Mouse (Mus musculus) left cerebral cortex, postnatal 4 days (tissue): ENCODE results near the gene Cdkal1. TPM values are rescaled to one million over a fixed set of nuclear protein-coding genes. Genes with fewer than 3 reads are reported as not detected.
A peak's percentile ranks its signal among the peaks of the same experiment; 100 is the strongest.

ENCODE experiments used
- DNase-seq: peaks from one replicate; pipeline ENCODE4 v3.0.0-alpha.2; 2022
- intact Hi-C: fragments of 180-260 bp; cut with DNase I; formaldehyde crosslinking; loops from one replicate; pipeline ENCODE4 v1.15.1; 2025
- total RNA-seq, 2 experiments: library from RNA; stranded (reverse); gene quantifications; 2 replicates each; pipeline ENCODE4 v1.2.3; 2021

The Cdkal1 gene
- total RNA-seq, 2 experiments from 2014 or later = 18.8 to 22.1 TPM

GRCm38 (mm10) chr13:29549761-29550160 is 305.7 kb downstream of the Cdkal1 start:
- intact Hi-C loops = no loop called here
- peak; percentile 26 for DNase-seq

GRCm38 (mm10) chr13:29537906-29538305 is 317.6 kb downstream of the Cdkal1 start:
- DNase-seq = peak; percentile 69
- intact Hi-C loops = no loop called here

GRCm38 (mm10) chr13:29533586-29533985 is 321.9 kb downstream of the Cdkal1 start:
- intact Hi-C loops = no loop called here
- DNase-seq = no peak

GRCm38 (mm10) chr13:29528344-29528743 is 327.1 kb downstream of the Cdkal1 start:
- intact Hi-C loops = no loop called here
- DNase-seq = no peak

GRCm38 (mm10) chr13:29521321-29521720 is 334.2 kb downstream of the Cdkal1 start:
- no peak for DNase-seq

DNA sequence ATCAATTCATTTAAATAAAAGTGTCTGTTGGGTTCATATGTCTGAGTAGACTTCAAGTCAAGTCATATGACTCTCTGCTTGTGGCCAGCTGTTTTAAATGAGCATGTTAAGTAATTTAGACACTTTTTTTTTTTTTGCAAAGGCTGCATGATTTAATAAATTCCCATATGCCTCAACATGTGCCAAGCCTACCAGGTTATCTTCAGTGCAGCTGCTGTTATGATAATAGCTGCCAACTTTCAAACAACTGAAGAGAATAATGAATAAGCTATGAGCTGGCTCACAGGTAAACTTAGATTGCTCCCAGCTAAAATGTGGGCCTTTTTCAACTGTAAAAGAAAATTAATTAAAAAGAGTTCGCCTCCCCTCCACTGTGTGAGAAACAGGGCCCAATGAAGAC is 341.4 kb downstream of the Cdkal1 start:
- DNase-seq = no peak
- intact Hi-C loops = no loop called here

More at GRCm38 (mm10) chr13:29521321-29521720, 334.2 kb downstream of the Cdkal1 start:
- intact Hi-C loops = no loop called here

DNA sequence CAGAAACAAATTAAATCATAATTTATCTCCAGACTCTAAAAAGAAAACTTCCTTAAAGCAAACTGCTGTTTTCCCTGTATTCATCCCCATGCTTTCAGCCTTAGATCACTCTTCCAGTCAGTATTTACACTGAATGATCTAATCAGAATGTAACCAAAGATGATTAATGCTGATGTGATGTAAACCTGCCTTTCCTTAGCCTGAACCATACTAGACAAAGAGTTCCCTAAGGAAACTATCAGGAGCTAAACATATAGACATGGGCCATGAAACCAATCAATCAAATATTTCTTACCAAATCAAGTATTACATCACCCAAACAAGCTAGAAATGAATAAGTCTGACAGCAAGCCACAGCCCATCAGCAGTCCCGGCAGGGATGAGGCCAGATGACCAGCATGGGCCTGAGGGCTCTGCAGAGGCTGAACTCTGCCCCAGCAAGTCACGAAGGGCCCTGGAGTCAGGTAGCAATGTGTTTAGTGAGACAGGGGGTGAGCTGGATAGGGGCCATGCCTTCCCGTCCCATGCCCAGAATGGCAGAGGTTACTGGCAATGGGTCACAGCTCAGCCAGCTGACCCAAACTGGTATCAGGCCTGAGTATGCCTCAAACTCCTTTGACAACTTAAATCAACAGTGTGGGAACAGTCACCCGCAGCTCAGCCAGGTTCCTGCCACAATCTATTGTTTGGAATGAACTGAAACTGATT is 350.5 kb downstream of the Cdkal1 start:
- intact Hi-C loops = no loop called here
- peak; percentile 3 for DNase-seq

DNA sequence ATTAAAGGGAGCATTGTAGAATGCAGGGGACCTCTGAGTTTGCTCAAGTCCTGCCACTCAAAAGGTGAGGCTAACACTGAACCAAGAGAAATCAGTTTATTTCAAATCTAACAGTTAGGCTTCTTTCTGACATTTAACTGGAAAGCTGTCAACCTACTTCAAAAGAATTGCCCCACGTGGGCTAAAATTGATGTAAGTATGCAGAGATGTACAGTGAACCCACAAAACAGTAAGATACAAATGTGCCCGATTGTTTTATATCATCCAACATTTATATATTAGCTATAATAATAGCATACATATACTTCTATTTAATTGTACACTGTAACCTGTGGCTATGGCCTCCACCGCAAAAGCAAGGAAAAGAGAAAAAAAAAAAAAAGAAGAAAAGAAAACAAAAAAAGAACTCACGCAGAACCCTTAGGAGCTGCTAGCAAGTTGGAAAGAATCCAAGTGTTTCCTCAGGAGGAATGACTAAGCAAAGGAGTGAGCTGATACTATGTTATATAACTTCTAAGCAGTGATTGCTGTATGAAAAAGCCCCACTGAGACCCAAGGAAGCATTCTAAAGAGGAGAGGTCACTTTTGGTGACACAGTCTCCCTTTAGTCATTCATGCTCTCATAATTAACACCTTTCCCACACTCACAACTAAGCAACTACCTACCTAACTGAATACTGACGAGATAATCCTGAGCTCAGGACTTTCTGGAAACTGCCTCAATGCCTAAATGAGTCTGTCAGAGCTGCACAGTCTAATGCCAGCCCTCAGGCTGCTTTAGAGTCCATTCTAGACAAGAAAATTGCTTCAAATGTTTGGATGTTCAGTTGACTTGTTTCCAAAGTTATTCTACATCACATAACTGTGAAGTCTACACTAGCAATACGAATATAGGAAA is 352.1 kb downstream of the Cdkal1 start:
- no peak for DNase-seq
- intact Hi-C loops = no loop called here

- DNase-seq = no peak
- intact Hi-C loops = no loop called here
These were observed 352.9 kb downstream of the Cdkal1 start for GRCm38 (mm10) chr13:29502481-29503146.

DNA sequence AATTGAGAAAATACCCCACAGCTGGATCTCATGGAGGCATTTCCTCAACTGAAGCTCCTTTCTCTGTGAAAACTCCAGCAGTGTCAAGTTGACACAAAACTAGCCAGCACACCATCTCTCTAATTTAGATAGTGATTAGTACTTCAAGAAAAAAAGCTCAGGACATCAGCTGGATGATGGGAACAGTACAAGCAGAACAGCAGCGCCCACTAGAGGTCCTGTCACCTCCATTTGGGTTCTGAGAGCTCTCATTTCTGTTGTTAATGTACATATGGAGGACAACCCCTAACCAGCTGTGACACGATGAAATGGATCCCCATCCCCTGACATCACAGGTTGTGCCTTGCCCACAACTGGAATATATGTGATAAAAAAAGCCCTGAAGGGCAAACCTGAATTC is 354.3 kb downstream of the Cdkal1 start:
- intact Hi-C loops = no loop called here
- DNase-seq = no peak

DNA sequence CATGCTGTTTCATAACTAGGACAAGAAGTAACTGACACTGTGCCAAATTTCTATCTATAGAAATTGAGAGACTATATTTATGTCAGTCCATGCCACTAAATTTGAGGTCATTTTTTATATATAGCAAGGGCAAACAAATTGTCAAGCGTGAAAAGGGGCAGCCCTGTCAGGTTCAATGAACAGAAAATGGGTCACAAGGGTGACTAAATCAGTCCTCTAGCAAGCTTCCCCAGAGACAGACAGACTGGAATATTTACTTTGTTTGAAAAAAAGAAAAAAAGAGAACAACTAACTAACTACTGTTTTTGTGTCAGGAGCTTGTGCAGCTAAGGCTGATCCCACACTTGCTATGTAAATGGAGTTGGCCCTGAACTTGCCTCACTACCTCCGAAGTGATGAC is 355.7 kb downstream of the Cdkal1 start:
- DNase-seq = no peak

DNA sequence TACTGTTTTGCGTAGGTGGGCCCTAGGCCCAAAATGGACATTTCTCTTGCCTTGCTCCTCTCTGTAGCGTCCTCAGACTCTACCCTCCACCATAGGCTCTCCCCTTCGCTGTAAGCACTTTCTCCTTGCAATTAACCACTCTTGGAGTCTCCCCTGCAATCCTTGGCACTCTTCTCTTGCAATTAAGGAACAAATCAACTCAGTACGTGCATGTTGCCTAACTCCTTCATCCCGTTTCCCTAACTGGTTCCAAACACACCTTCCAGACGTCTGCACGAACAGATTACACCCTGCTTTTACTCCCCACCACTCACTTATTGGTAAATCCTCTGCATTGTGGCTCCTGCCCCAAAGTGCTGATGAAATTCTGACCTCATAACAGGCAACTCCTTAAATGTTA is 358.2 kb downstream of the Cdkal1 start:
- DNase-seq = no peak
- intact Hi-C loops = no loop called here

More for the DNA sequence above, 355.7 kb downstream of the Cdkal1 start:
- intact Hi-C loops = no loop called here

GRCm38 (mm10) chr13:29490341-29490740 is 365.1 kb downstream of the Cdkal1 start:
- intact Hi-C loops = no loop called here
- no peak for DNase-seq

GRCm38 (mm10) chr13:29489476-29489875 is 366.0 kb downstream of the Cdkal1 start:
- intact Hi-C loops = no loop called here
- no peak for DNase-seq

DNA sequence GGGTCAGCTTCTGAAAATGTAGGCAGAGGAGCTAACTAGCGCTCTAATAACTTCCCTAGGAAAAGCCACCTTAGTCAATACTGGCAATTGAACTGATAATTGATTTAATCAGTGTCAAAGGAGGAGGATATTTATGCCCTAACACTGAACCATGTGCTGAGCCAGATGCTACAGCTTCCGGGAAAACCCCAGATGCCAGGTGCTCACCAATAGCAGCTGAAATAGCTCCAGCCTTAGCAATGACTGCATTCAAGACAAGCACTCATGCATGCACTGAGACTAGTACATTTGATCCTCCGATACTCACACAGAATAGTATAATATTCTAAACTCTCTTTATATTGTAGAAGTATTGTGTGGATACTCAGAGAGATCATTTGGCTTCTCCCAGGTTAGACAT is 368.8 kb downstream of the Cdkal1 start:
- DNase-seq = no peak
- intact Hi-C loops = no loop called here

DNA sequence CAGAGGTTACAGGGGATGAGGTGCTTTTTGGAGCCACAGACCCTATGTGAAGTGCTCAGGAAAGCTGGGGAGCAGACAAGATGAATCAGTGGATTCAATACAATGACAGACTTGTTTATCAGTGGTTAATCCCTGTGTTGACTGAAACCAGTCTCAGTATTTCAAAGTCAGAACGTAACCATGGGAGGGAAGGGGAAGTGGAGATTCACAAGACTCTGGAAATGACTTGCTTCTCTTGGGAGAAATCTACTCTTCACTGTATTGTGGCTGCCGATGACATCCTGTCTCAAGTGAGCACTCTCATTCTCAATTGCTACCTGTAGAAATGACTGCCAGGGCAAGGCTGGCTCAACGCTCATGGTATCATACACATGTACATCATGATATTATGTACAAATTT is 371.5 kb downstream of the Cdkal1 start:
- DNase-seq = no peak
- intact Hi-C loops = no loop called here

DNA sequence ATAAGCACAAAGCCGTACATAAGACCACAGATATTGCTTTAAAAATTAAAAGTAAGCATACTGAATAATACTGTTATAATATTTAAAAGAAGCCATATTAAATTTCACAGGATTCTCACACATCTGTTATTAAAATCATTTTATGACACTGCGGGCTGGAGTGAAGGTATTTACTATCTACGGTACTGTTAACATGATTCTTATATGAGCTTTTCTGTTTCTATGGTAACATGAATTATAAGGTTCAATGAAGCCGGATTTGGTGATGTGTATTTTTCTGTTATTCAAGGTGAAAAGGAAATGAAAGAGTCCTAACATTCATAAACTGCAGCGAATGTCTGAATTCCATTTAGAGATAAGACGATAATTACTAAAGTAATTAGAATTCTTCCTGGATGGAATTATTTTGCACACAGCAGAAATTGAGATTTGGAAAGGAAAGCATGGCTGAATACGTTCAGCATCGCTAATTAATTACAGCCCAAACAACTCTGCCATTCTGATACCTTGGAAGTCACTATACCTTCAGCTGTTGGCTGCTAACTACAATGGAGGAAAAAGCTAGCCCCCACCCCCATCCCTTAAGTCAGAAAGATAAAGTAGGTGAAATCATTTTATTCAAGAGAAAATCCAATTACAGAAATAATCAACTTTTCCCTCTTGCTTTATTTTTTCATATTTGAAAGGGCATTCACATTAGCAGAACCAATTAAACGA is 373.2 kb downstream of the Cdkal1 start:
- DNase-seq = no peak
- intact Hi-C loops = no loop called here

DNA sequence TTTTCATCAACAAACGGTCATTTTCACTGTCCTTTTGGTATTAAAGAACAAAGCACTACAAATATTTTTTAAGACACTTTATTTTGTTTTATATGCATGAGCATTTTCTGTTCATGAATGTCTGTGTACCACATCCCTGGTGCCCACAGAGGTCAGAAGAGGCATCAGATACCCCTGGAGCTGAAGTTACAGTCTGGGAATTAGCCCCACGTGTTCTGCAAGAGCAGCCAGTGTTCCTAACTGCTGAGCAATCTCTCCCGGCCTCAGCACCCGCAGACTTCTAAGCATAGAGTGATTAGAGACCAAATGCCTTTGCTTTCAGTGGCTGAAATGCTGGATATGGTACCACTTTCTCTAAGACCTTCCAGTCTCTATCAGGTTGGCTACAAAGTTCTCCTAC is 379.1 kb downstream of the Cdkal1 start:
- intact Hi-C loops = no loop called here
- no peak for DNase-seq

DNA sequence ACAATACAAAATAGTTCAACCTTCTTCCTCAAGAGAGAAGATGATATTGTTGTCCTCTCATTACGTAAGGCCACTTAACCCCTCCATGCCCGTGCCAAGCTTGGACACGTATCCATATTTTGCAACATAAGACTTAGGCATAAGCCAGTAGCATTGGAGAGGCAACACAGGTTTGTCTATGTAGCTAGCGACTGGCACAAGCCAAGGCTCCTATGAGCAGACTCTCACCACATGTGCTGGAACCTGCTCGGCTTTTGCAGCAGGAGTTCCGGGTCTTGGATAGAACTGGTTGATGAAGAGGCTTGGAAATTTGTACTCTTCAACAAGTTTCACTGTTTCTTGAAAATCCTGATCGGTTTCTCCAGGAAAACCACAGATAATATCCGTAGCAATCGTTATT is 381.2 kb downstream of the Cdkal1 start:
- intact Hi-C loops = no loop called here
- DNase-seq = no peak

DNA sequence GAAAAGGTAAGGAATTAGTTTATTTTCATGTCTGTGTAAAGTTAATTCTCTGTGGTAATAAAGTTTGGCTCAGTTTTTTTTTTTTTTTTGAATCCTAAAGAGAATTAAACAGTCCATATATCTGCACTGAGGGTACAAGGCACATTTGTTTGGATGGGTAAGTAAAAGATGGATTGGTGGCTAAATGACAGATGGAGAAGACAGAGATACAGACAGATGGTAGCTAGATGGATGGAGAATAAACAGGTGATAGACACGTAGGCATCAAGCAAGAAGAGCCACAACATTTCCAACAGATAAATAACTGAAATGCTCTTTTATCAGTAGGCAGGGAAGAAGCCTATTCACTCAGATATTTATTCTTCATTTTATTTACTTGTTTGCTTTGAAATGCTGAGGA is 381.7 kb downstream of the Cdkal1 start:
- no peak for DNase-seq
- intact Hi-C loops = no loop called here

DNA sequence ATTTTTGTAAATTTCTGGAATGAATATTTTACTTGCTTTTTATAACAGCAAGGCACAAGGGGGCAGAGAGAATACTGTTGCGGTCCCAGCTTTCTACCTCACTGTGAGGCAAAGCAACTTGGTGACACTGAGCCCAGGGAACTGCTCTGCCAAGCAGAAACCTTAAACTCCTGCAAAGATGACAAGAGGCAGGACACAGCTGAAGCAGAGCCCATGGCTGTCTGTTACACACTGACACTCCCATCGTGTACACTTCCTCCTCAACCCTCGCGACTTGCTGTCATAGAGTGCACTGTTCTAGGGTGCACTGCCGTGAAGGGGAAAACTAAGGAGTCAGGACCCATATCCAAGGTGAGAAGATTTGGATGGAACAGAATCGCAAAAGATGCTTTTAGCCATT is 393.2 kb downstream of the Cdkal1 start:
- DNase-seq = no peak
- intact Hi-C loops = no loop called here
